Mouse (Mus musculus) erythroblast, embryonic 14.5 days (primary cell): ENCODE measurements around the gene Cldn5.

ENCODE experiments used
- GATA1 ChIP-seq: IDR thresholded peaks from 2 replicates; pipeline ENCODE4 v1.6.1; 2012; ENCODE audit warnings: low read length, inconsistent platforms, mixed read lengths
- TAL1 ChIP-seq: IDR thresholded peaks from 3 replicates; pipeline ENCODE4 v1.6.1; 2012; ENCODE audit warnings: low read length, inconsistent platforms, mixed read lengths

DNA sequence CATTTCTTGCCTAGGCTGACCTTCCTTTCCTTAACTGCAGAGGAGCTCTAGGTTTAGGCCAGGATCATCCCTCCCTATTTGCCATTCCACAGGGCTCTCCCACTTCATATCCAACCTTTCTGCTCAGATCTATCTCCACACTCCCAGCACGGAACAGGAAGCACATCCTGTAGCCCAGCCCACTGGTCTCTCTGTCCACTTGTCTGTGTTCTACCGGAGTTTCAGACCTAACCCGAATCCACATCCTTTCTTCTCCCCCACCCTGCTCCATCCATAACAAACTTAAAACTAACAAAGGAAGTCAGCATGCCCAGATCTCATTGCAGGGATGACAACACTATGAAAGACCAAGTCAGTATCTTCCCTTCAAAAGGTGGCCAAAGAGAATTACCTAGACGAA, 10.3 kb upstream of the Cldn5 start:
- TF ChIP-seq GATA1 (no peak), TAL1 (no peak)
